Mouse (Mus musculus) small intestine, adult 2 months (tissue): ENCODE measurements around the gene Fbxl16.

Experiments used
- CTCF ChIP-seq: fragments of 200-500 bp; IDR thresholded peaks from 2 replicates; pipeline ENCODE4 v1.5.1; 2012; ENCODE audit warnings: low read depth, mild to moderate bottlenecking, control low read depth, inconsistent platforms, low read length, moderate library complexity, mixed read lengths; ENCODE audit not compliant: insufficient replicate concordance, insufficient read length; ENCODE audit errors: extremely low read depth
- POLR2A ChIP-seq: fragments of 200-500 bp; IDR thresholded peaks from 2 replicates; pipeline ENCODE4 v1.6.1; 2012; ENCODE audit warnings: low read depth, mild to moderate bottlenecking, control low read depth, inconsistent platforms, low read length, moderate library complexity

GRCm38 (mm10) chr17:25791843-25792527 lies 16.9 kb upstream of the Fbxl16 start:
- TF ChIP-seq CTCF (no peak), POLR2A (peak; percentile 59; the same call in 1 of the 2 replicates)
